Mouse (Mus musculus) layer of hippocampus, adult 18-20 months (tissue): ENCODE measurements at regions not wholly inside any gene's neighbourhood (a gene's known extent, or its start where the extent isn't known, plus 50 kb on each side); places are given as distances from the start of the nearest gene placed in this dataset.

ENCODE experiments used
- DNase-seq, 2 experiments: peaks; one replicate each; pipeline ENCODE4 v3.0.0; 2022; ENCODE audit warnings: low spot score in 2 of 2

- DNase-seq: no peak
These were observed 463.5 kb downstream of the Efna5 start for GRCm38 (mm10) chr17:62417584-62417983.

- DNase-seq: peak; percentile 26 to 65
These were observed 466.0 kb downstream of the Efna5 start for GRCm38 (mm10) chr17:62415152-62415551.

DNA sequence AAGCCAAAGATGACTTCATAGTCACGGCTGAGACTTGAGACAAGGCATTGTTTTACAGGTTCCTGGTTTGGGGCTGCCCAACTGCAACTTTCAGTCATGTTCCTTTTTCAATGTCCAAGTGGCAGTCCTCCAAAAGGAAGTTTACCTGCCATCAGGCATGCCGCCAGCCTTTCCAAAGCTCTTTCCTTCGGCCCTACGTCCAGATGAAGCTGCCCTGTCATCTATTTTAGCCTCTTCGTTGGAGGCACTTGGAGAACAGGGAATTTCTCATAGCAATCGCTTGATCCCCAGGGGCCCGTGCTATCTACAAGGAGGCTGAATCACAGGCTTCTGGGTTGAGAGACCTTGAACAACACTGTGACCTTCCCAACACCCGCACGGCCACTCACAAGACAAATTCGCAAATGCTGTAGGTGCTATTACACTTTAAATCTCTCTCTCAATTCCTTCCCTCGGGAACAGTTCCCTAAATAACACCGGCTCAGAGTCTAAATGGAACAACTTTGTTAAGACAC, 468.4 kb downstream of the Efna5 start:
- no peak for DNase-seq

- DNase-seq: no peak
These were observed 477.4 kb downstream of the Efna5 start for GRCm38 (mm10) chr17:62403739-62404138.

GRCm38 (mm10) chr17:62393355-62394006, 487.6 kb downstream of the Efna5 start:
- DNase-seq: no peak

DNA sequence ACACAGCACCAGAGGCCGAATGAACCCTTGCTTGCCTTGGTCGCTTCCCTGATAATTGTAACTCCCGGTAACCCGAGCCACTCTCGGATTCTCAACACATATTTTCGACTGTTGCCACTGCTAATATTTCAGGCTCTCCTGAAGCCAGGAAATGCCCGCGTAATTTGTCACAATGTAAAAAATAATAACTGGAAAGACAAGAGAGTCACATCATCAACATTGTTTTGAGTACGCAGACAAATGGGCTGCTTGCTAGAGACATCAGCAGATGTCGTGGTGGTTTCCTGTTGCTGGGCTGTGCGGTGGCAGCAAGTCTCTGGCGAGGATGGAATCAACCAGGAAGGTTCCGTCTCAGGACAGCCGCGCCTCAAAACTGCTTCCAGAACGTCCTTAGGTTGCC, 497.1 kb downstream of the Efna5 start:
- no peak for DNase-seq

DNA sequence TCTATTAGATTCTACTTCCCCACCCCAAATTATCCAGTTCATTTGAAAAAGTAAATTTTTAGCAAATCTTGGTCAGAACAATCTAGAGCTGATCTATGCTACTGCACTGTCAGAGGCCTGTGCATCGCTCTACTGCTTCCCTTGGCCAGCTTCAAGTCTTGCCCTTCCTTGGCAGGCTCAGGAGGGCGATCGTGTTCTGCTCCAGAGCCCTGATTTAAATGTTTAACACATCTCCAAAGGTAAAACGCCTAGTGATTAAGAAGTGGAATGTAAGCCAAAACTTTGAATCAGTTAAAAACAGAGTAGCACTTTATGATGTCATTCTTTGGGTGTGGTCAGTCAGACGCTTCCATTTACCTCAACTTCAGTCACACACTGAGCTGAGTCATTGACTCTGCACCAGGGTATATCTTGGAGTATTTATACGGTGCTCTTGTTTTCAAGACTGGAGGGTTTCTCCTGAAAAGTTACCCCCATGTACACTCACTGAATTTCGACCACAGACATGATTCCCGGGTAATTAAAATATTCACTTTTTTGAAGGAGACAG, 502.2 kb downstream of the Efna5 start:
- no peak for DNase-seq

- DNase-seq: peak; percentile 11 to 24
These were observed 512.0 kb downstream of the Efna5 start for GRCm38 (mm10) chr17:62369100-62369499.

DNA sequence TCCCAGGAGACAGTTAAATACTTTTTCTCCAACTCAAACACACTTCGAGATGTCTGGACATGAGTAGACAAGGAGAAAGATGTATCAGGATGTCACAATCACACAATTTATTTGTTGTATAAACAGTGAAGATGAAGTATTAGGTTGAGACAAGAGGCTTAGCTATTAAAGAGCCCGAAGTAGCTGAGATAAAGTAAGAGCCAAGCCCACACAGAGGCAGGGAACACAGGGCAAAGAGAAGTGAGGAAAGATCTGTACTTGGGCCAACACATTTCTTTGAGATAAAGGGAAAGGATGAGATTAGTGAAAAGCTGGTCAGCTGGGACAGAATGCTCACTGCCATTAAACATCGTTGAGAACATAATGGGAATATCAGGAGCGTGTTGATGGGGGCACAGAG, 513.2 kb downstream of the Efna5 start:
- DNase-seq: no peak

DNA sequence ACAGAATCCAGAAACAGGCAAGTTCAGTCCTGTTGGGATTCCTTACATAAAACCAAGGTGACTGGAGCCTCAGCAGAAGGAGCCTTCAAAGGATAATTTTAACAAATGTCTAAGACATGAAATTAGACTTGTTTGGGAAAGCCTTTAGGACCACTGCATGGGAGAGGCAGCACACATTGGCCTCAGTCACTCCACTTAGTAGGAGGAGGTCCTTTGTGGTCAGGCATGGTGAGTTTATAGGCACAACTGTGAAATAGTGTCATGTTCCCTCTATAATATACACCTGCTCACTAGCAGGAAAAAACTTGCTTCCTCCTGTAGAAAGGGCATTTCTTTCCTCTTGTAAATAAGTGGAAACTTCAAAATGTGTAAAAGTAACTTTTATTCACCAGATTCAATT, 522.8 kb downstream of the Efna5 start:
- no peak for DNase-seq

DNA sequence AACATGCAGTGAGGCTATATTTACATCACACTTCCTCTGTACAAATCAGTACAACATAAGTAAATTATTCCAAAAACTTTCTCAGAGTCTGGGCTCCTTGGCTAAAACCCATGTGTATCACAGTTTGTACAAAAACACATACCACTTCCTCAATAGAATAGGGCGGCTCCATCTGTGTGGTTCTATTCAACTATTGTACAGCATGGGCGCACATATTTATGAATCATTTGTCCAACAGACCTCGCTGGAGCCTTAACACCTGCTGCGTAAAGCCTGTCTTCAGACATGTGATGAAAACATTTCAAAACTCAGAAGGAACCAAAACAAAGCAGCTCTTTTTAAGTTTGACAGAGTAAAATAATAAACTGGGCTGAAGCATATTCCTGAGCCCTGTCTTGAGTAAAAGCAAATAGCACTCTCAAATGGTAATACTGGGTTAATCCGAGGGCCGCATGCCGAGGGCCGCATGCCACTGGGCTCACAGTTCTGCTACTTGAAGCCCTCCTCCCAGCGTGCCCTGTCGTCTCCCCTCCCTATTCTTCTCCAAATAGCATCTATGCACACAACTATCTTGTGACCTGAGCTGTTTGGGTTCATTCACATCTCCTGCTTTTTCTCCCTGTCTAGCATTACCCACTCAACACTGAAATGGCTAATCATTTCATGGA, 543.1 kb downstream of the Efna5 start:
- peak in 1 of 2 experiments; percentile 53 for DNase-seq

- DNase-seq: peak in 1 of 2 experiments; percentile 25
These were observed 550.9 kb downstream of the Efna5 start for GRCm38 (mm10) chr17:62330226-62330625.

GRCm38 (mm10) chr17:62326844-62327243, 554.3 kb downstream of the Efna5 start:
- no peak for DNase-seq

- peak in 1 of 2 experiments; percentile 4 for DNase-seq
These were observed 562.1 kb downstream of the Efna5 start for GRCm38 (mm10) chr17:62319033-62319432.

GRCm38 (mm10) chr17:62310059-62310458, 571.1 kb downstream of the Efna5 start:
- DNase-seq: no peak

DNA sequence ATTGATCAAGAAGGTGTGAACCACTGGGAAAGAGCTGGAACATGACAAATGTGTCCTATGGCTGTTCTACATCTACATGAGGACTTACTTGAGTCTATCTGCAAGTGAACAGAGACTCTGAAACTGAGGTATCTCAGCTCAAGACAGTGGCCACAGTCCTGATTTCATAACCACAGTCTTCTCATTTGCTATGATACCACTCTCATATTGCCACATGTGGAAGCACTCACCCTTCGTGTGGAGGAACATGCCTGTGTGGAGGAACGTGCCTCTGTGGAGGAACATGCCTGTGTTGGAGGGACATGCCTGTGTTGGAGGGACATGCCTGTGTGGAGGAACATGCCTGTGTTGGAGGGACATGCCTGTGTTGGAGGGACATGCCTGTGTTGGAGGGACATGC, 574.0 kb downstream of the Efna5 start:
- DNase-seq: no peak

DNA sequence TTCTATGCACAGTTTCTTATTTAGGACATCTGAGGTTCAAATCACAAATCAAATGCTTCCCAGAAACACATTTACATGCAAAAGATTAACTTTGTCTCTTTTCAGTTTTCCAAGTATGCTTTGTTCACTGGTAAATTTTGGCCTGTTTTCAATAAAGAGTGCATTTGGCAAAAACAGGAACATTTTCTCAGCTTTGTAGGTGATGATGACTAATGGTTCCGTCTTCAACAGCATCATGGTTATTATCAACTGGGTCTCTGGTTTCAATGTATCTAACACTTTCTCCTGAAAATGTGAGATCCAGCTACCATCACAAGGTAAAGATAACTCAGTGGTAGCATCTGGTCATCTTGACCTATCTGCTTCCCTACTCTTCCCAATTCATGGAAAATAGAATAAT, 574.6 kb downstream of the Efna5 start:
- DNase-seq: no peak

DNA sequence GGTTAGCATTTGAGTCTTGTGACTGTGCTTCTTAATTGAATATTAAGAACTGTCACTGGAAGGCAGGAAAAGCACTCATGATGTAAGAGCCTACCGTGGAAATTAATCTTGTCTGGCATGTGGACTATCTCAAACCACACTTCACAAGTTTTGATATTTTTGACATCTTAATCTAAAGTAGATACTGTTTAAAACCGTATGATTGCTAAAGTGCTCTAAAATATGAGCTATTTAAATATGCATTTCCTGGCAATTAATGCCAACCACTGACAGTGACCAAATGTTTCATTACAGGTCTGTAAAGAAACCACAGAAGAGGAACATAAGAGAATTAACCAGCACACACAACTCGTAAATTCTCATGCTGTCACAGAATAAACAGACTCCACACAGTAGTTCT, 576.0 kb downstream of the Efna5 start:
- no peak for DNase-seq

DNA sequence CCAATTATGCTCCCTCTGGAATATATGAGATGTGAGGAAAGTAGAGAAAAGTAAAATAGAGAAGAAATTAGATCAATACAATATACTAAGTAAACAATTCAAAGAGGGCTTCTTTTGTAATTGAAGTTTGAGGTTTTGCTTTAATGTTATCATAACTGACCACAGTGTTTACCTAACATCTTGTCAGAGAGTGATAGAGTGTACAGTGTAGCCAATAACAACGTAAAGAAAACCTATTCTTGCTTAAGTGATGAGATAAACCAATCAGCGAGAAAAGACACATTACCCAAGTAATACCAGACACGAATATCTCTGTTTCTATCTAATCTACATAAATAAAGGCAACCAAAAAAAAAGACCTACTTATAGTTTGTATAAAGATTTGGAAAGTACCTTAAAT, 577.0 kb downstream of the Efna5 start:
- DNase-seq: no peak

GRCm38 (mm10) chr17:62299875-62300274, 581.2 kb downstream of the Efna5 start:
- DNase-seq: no peak

DNA sequence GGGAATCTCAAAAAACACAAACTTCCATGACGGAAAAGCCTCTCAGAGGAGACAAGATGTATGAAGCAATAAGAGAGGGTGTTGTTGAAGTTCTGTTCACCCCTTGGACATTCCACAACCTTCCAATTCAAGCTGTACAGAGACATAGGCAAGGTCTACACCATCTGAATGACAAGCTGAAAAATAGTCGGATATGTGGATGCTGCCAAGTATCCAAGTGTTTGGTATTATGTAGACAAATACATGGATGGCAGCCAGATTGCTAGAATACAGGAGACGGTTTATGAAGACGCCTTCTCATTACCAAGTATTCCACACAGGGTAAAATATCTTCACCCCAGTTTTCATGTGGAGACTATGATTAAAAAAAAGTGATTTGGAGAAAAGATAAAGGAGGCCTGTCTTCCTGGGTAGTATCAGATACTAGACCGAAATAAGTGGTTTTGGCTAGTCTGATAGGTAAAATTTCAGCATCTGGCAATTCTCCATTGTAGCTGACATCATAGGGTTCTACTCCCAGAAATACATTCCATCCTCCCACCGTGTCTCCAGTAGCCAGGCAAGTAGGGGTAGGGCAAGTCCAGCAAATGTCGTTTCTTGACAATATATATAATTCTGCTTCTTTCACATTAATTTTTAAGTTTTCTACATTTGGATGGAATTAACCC, 583.6 kb downstream of the Efna5 start:
- DNase-seq: no peak

- no peak for DNase-seq
These were observed 585.7 kb downstream of the Efna5 start for GRCm38 (mm10) chr17:62295412-62295811.
